Mouse (Mus musculus) thymus, postnatal 25 days (tissue): ENCODE data around the gene Mfsd7a.

ENCODE experiments used
- DNase-seq: peaks from one replicate; pipeline ENCODE4 v3.0.0; 2022

Gene Mfsd7a

DNA sequence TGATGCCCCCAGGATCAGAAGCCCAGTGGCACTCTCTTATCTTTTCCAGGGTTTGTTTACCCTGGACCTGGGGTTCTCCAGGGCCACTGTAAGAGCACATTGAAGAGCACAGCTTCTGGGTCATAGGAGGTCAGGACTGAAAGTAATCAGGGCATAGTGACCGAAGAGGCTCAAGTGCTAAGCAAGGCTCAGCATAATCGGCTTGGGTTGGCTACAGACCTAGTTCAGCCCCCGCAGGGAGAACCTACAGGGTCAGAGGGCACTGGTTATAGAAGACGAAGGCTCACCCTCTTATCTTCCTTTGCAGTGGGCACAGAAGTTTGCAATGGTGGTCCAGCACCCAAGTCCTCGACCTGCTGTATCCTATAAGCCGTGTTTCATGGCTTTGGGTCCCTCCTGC, 17.5 kb downstream of the Mfsd7a start:
- DNase-seq, result no peak

DNA sequence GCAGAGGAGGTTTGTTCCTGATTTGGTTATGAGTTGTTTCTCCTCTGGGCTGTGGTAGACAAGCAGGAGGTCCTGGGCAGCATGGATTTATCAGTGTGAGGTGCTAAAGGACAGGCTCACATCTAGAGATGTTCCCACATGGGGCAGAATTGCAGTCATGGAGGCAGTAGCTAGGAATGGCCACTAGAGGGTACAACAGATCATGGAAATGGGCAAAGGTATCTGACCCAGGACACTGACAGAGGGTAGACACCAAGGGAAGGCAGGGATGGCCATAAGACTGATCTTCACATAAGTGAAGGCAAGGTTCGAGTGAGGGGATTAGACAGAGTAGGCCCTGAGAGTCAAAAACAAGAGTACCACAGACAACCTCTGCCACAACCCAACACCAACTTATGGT, 21.5 kb downstream of the Mfsd7a start:
- peak; percentile 60 for DNase-seq

DNA sequence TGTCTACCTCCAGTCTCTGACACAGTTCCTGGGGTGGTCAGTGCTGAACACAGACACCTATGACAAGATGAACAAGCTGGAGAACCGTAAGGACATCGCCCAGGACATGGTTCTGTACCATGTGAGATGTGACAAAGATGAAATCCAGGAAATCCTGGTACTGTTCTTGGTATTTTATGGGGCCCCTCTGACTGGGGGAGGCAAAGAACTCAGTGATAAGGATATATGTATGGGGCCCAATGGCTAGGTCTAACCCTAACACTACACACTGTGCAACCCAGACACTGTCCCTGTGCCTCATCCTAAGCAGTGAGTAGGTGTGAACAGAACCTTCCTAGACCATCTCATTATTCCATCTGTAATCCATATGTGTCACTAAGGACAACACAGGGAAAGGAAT, 25.3 kb downstream of the Mfsd7a start:
- DNase-seq, result no peak

DNA sequence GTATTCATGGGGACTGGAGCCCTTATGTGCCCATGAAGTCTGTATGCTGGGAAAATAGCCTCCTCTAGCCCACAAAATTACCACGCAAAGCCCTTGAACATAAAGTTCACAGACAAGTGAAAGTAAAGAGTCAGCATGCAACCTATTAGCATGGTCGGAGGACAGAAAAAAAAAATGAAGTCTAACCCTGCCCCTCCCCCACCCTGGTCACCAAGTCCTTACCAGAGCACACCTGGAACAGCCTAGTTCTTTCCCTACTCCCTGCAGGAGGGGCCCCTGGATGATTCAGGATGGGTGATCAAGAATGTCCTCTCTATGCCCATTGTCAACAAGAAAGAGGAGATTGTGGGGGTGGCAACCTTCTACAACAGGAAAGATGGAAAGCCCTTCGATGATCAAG, 25.9 kb downstream of the Mfsd7a start:
- DNase-seq, result no peak

DNA sequence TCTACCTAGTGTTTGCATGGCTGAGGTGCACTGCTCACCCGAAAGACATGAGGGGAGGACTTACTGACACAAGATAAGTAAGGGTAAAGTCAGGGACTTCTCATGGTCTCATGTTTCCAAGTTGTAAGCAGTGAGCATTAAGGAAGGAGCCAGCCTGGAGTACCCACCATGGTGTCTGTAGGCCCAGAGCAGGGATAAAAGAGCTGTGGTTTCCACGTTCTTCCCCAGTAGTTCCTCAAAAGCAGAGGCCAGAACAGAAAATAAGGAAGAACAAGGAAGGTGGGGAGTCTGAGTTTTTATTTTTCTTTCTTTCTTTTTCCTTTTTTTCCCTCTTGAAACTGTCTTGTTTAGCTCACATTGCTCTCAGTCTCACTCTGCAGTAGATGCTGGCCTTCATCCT, 34.0 kb downstream of the Mfsd7a start:
- no peak for DNase-seq

DNA sequence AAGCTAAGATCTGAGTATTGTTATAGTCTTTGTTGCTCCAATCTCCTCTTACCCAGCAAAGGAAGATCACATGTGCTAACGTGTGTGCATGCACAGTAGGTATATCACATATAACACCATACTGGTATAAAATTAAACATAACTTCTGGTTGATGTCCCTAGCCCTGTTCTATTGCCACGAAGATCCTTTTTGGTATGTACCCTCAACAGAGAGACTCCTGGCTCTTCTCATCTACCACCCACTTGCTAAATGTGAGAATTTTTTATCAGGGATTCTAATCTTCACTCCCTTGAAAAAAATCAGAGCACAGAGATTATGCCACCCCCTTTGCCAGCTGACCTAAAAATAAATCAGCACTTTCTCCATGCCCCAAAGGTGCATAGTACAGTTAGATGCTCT, 41.7 kb downstream of the Mfsd7a start:
- DNase-seq, result no peak

DNA sequence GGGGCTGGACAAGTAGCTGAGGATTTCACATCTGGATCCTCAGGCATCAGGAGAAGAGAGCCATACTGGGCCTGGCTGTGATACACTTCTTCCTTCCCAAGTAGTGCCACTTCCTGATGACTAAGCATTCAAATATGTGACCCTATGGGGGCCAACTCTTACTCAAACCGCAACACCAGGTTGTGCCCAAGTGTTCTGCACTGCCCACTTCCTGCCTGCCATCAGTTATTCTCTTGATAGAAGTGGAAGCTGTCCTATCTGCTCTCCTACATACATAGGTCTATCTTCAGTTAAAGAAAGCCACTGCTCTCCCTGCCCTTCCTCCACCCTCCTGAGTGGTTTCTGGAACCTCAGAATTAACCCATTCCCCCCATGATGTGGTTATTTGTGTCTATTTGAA, 43.2 kb downstream of the Mfsd7a start:
- no peak for DNase-seq

DNA sequence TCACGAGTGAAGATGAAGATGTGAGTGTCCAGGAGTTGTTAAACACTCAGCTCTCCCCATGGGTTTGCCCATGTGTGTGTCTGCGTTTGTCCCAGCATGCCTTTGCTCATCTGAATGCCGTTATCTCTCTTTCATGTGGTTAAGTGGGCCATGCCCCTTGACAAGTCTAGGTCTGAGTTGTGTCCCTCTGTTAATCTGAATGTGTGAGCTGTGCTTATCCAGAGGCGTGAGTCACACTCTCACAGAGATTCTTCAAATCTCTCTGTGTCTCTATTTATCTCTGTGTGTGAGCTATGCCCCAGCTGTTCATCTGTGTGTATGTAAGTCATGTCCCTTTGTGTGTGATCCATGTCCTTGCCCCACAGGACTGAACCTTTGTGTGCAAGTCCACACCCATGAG, 45.2 kb downstream of the Mfsd7a start:
- DNase-seq, result no peak
